Mouse (Mus musculus): ENCODE data around the gene Wasf3. TPM values are rescaled to one million over a fixed set of nuclear protein-coding genes. Genes with fewer than 3 reads are reported as not detected.
A peak's percentile ranks its signal among the peaks of the same experiment; 100 is the strongest.

Wasf3 gene
- polyA plus RNA-seq, 1 experiment from 2014 or later = 4.1 TPM

DNA sequence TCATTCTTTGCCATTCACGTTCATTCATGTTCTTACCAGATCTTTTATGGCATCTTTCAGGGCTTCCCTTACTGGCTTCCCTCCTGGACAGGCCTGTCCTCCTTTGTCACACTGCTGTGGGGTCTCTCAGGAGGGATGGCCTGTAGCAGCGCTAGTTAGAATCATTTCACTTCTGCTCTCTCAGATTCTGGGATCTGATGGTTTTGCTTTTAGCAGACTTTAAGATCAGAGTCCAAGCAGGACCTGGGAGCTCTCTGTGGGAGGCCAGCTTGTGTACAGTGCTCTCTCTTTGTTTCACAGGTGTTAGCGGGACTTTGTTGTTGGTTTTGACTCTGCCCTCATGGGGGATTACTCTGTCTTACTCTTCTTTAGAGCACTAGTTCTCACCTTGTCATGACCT is 23.0 kb downstream of the Wasf3 start:
- 63% methylated on average over 3 of the region's 3 CpGs for WGBS
- no peak for DNase-seq (ENCODE audit: low spot score)
- no peaks in the 10 kb centered on the region for H3K27me3 ChIP-seq (ENCODE audit: low read depth, poor library complexity, severe bottlenecking)

DNA sequence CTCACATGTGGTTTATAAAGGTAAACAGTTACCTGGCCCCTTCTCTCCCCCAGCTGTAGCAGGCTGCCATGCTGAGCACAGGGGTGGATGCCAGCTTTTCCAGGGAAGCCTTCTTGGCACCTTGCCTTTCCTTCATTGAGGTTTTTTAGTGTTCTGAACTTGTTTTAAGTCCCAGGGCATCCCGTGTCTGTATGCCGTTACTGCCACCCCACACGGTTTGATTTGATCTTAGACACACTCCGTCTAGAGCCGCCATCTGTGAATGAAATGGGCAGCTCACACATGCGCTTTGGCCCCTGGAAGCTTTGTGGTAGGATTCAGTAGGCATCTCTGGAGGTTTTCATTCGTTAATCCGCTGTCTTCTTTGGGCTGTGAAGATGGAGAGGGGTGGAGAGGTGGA is 23.8 kb downstream of the Wasf3 start:
- Histone ChIP-seq H3K36me3 (no peaks in the 10 kb centered on the region), H3K4me1 (peaks cover 19% of the 10 kb centered on the region; the same call in 1 of the 2 replicates), H3K27ac (no peak overlapping the region), H3K9me3 (replicated peaks) (no peaks in the 10 kb centered on the region), H3K4me3 (no peak overlapping the region), H3K27me3 (ENCODE audit: low read depth, poor library complexity, severe bottlenecking) (no peaks in the 10 kb centered on the region)
- 83% methylated on average over 8 of the region's 8 CpGs for WGBS
- no peak for DNase-seq (ENCODE audit: low spot score)

More for the DNA sequence above, 23.0 kb downstream of the Wasf3 start:
- Histone ChIP-seq H3K27ac (no peak overlapping the region), H3K9me3 (replicated peaks) (no peaks in the 10 kb centered on the region), H3K4me3 (no peak overlapping the region), H3K4me1 (peaks cover 17% of the 10 kb centered on the region; the same call in 1 of the 2 replicates), H3K36me3 (no peaks in the 10 kb centered on the region)

DNA sequence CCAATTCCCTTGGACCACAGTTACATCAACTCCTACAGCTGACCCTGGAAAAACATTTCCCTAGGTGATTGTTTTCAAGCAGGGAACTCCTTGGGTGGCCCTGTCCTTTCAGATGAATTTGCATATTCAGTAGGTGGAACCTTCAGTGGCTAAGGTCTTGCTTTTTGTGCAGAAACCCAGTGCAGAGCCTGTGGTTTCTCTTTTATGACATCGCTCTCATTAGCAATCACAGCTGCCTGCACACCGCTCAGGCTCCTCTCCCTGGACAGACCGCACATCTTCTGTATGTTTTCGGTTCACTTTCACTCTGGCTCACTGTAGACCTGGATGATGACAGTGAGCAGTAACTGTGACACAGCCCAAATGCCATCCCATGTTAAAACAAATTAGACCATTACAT is 26.0 kb downstream of the Wasf3 start:
- no peak overlapping the region for H3K27ac ChIP-seq
- H3K36me3 ChIP-seq = no peaks in the 10 kb centered on the region
- peaks cover 19% of the 10 kb centered on the region; the same call in 1 of the 2 replicates for H3K4me1 ChIP-seq
- no peaks in the 10 kb centered on the region for H3K27me3 ChIP-seq (ENCODE audit: low read depth, poor library complexity, severe bottlenecking)
- 95% methylated on average over 4 of the region's 4 CpGs for WGBS
- no peak overlapping the region for H3K4me3 ChIP-seq
- H3K9me3 ChIP-seq (replicated peaks) = no peaks in the 10 kb centered on the region
- DNase-seq (ENCODE audit: low spot score) = no peak

DNA sequence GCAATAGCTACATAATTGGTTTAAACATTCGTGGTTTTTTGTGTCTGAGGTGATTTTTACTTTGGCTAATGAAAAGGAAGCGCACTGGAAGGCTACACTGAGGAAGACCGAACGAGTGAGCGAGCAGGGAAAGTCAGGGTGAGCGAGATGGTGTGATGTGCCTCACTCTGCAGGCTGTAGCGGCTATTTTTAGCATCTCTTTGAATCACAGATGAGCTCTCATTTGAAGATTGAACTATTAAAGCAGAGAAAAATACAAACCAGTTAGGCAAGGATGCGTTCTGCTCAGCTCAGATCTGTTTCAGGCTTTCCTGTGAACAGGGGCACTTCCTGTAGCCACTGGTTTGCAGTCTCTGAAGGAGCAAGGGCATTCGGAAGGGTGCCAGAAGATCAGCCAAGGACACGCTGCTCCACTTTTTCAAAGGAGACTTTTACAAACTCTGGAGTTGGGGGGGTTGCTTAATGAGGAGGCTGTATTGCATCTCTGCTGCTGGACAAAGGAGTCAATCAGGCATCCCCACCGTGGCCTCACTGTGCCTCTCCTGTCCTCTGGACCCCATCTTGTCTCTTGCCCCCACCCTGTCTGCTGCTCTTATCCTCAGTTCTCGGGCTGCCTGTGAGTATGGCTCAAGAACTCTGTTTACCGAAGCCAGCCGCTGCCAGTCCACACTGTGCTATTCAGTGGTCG is 28.1 kb downstream of the Wasf3 start:
- Histone ChIP-seq H3K27me3 (ENCODE audit: low read depth, poor library complexity, severe bottlenecking) (no peaks in the 10 kb centered on the region), H3K9me3 (replicated peaks) (no peaks in the 10 kb centered on the region), H3K27ac (no peak overlapping the region), H3K4me3 (no peak overlapping the region), H3K36me3 (no peaks in the 10 kb centered on the region), H3K4me1 (peaks cover 22% of the 10 kb centered on the region; the same call in 1 of the 2 replicates)
- 88% methylated on average over 15 of the region's 15 CpGs for WGBS
- no peak for DNase-seq (ENCODE audit: low spot score)

DNA sequence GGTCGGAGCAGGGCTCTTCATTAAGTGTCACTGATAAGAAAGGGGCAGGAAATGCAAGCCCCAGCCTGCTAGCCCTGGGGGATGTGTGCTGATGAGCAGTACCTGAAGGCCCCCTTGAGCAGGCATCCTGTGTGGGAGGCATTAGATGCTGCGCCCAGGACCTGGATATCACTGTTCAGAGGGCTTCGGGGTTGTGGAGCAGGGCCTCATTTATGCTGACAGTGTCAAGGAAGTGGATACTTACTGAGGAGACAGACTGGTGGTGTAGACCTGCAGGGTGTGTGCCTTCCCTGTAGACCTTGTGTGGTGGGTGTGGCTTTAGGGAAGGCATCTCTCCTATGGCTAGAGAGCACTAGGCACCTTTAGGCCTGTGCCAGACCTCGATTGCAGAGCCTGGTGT is 29.8 kb downstream of the Wasf3 start:
- H3K9me3 ChIP-seq (replicated peaks) = no peaks in the 10 kb centered on the region
- H3K4me1 ChIP-seq = peaks cover 14% of the 10 kb centered on the region; the same call in 1 of the 2 replicates
- no peak for DNase-seq (ENCODE audit: low spot score)
- H3K27me3 ChIP-seq (ENCODE audit: low read depth, poor library complexity, severe bottlenecking) = no peaks in the 10 kb centered on the region
- no peak overlapping the region for H3K4me3 ChIP-seq
- WGBS = 82% methylated on average over 4 of the region's 4 CpGs
- H3K27ac ChIP-seq = no peak overlapping the region
- H3K36me3 ChIP-seq = no peaks in the 10 kb centered on the region

DNA sequence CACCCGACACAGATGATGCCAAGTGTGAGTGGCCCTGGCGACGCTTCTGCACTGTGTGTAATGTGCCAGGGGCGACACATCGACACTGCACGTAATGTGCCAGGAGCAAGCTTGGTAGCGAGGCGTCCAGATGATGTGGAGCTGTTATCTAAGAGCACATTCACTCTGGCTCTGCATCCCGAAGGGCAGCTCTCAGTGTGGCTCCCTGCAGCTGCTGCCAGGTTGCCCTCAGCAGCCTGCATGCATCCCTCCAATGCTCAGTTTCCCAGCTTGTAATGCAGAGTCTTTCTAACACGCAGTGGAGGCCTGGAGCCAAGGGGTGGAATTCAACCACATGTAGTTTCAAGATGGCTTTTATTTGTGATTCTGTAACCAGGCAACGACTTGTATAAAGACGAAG is 30.4 kb downstream of the Wasf3 start:
- H3K4me3 ChIP-seq = no peak overlapping the region
- H3K9me3 ChIP-seq (replicated peaks) = no peaks in the 10 kb centered on the region
- H3K27ac ChIP-seq = no peak overlapping the region
- H3K27me3 ChIP-seq (ENCODE audit: low read depth, poor library complexity, severe bottlenecking) = no peaks in the 10 kb centered on the region
- H3K4me1 ChIP-seq = peaks cover 14% of the 10 kb centered on the region; the same call in 1 of the 2 replicates
- DNase-seq (ENCODE audit: low spot score) = no peak
- H3K36me3 ChIP-seq = no peaks in the 10 kb centered on the region
- 90% methylated on average over 12 of the region's 12 CpGs for WGBS

DNA sequence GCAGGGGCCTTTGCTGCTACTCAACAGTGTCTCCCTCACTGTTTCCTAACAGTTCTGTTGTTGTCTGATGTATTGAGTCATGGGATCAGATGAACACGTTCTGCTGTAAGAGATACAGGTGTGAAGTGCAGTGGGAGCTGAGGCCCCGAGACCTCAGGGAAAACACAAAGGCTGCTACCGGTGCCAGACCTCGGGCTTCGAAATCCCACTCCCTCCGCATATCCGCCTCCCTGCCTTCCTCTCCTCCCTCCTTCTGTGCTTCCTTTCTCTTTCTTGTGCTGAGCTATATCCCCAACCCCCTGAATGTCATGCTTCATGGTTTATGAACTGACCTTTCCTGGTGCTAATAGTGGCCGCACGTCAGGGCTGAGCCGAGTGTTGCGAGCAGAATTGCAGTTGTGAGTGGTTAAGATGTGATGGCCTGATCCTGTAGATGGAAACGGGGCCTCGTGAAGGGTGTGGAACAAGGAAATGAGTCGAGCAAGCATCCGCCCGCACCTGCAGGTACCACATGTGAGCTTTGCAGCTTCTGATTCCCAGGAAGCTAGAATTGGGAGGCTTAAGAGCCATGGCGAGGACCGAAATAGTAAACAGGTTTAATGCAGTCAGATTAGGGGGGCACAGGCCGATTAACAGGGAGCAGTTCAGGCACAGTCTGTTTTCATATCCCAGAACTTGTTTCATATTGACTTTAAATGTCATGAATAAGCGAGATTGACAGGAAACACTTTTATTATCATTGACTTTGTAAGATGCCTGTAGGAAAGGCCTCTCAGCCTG is 31.7 kb downstream of the Wasf3 start:
- no peaks in the 10 kb centered on the region for H3K9me3 ChIP-seq (replicated peaks)
- no peak overlapping the region for H3K27ac ChIP-seq
- H3K36me3 ChIP-seq = no peaks in the 10 kb centered on the region
- WGBS = 71% methylated on average over 20 of the region's 20 CpGs
- H3K27me3 ChIP-seq (ENCODE audit: low read depth, poor library complexity, severe bottlenecking) = no peaks in the 10 kb centered on the region
- peaks cover 10% of the 10 kb centered on the region; the same call in 1 of the 2 replicates for H3K4me1 ChIP-seq
- H3K4me3 ChIP-seq = no peak overlapping the region
- peak; percentile 27 for DNase-seq (ENCODE audit: low spot score)

DNA sequence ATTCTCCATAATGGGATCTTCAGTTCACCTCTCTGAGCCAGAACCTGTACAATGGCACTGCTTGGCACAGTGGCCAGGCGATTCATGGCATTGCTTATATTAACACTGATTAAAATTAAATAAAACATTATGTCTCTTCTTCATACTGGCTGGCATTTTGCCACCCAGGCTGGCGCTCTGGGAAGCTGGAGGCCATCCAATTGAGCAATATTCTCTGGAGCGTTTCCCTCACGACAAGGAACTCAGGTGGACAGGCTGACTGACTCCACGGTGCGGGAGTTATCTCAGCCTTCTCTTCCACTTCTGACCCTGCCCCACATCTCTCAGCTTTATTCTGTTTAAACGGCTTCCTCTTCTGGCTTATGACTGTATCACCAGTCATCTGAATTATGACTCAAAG is 33.3 kb downstream of the Wasf3 start:
- Histone ChIP-seq H3K4me3 (no peak overlapping the region), H3K27me3 (ENCODE audit: low read depth, poor library complexity, severe bottlenecking) (no peaks in the 10 kb centered on the region), H3K27ac (no peak overlapping the region), H3K36me3 (no peaks in the 10 kb centered on the region), H3K4me1 (peaks cover 8% of the 10 kb centered on the region; the same call in 1 of the 2 replicates), H3K9me3 (replicated peaks) (no peaks in the 10 kb centered on the region)
- WGBS = 92% methylated on average over 7 of the region's 7 CpGs
- DNase-seq (ENCODE audit: low spot score) = peak; percentile 11

DNA sequence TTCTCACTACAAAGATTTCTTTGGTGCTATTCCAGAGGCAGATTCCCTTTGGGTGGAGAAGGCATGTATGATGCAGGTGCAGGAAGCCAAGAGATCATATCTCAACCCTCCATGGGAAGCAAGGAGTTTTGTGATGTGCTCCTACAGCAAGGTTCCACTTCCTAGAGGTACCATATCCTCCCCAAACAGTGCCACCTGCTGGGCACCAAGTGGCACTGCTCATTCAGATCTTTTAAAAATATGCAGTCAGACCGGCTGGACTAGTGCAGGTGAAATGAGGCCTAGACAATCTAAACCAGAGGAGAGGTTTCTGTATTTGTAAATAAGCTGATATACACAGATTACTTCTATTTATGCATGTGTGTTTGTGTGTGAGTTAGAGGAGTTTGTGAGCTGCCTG is 35.3 kb downstream of the Wasf3 start:
- Histone ChIP-seq H3K27me3 (ENCODE audit: low read depth, poor library complexity, severe bottlenecking) (no peaks in the 10 kb centered on the region), H3K9me3 (replicated peaks) (no peaks in the 10 kb centered on the region), H3K4me3 (no peak overlapping the region), H3K27ac (no peak overlapping the region), H3K4me1 (peaks cover 8% of the 10 kb centered on the region; the same call in 1 of the 2 replicates), H3K36me3 (no peaks in the 10 kb centered on the region)
- 74% methylated on average over 1 of the region's 1 CpGs for WGBS
- peak; percentile 57 for DNase-seq (ENCODE audit: low spot score)

DNA sequence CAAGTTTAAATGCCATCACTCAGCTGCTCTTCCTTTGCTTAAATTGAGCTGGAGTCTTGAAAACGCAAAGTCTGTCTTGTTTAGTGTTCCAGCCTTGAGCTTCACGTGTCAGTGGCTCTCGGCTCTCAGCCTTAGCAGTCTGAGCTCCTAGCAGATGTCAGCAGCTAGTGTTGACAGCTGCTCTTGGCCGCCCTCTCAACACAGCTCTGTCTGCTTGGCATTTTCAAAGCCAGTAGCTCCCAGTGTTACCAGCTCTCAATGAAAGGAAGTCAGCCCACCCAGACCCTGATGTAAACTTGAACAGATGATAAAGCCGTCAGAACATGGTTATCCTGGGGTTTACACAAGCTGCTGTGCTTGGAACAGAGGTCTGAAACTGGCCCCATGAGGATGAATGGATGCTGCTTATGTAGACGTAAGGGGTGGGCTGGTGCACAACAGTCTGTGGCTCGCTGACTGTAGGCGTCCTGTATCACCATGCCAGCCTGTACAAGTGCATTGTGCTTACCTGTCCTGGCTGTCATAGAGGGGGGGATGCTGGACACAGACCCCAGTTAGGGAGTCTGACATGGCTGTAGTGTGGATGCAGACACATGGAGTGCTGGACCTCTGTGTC is 40.0 kb downstream of the Wasf3 start:
- Histone ChIP-seq H3K9me3 (replicated peaks) (no peaks in the 10 kb centered on the region), H3K36me3 (no peaks in the 10 kb centered on the region), H3K4me1 (no peaks in the 10 kb centered on the region), H3K4me3 (no peak overlapping the region), H3K27ac (no peak overlapping the region), H3K27me3 (ENCODE audit: low read depth, poor library complexity, severe bottlenecking) (no peaks in the 10 kb centered on the region)
- 86% methylated on average over 8 of the region's 8 CpGs for WGBS
- no peak for DNase-seq (ENCODE audit: low spot score)

DNA sequence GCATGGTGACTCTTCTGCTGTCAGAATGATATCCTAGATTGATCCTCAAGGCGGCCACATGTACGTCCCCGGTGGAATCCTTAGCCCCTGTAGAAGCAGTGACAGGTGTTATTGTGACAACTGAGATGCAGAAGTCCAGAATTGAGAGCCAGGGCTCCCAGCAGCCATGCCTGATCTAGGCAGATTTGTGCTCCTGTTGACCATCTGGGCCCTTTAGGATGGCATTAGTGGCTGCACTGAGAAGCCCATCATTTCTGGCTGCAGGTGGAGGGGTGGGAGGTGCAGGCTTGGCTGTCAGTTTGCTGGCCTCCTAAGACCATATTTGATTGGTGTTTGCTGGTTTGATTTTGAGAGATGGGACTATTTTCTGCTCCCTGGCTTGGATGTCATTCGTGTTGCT is 40.9 kb downstream of the Wasf3 start:
- Histone ChIP-seq H3K9me3 (replicated peaks) (no peaks in the 10 kb centered on the region), H3K36me3 (no peaks in the 10 kb centered on the region), H3K27me3 (ENCODE audit: low read depth, poor library complexity, severe bottlenecking) (no peaks in the 10 kb centered on the region), H3K4me3 (no peak overlapping the region), H3K27ac (no peak overlapping the region), H3K4me1 (no peaks in the 10 kb centered on the region)
- peak; percentile 21 for DNase-seq (ENCODE audit: low spot score)
- 93% methylated on average over 4 of the region's 4 CpGs for WGBS

DNA sequence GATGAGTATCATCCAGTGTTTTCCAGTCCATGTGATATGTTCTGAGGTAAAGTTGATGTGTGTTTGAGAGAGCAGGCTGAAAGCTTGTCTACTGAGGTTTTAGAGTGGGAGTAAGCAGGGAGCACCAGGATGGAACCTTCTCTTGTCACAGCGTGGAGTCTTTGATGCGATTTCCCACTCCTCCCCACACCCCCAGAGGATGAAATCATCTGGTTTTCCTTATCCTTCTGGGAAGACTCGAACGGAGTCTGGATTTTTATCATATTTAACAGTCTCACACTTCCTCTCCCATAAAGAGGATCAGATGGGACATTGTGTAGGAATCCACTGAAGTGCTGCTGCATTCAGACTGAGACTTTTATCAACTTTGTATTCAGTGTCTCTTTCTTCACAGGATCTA is 43.3 kb downstream of the Wasf3 start:
- Histone ChIP-seq H3K27me3 (ENCODE audit: low read depth, poor library complexity, severe bottlenecking) (no peaks in the 10 kb centered on the region), H3K36me3 (no peaks in the 10 kb centered on the region), H3K27ac (no peak overlapping the region), H3K4me3 (no peak overlapping the region), H3K4me1 (no peaks in the 10 kb centered on the region), H3K9me3 (replicated peaks) (no peaks in the 10 kb centered on the region)
- DNase-seq (ENCODE audit: low spot score) = no peak
- 82% methylated on average over 4 of the region's 4 CpGs for WGBS

DNA sequence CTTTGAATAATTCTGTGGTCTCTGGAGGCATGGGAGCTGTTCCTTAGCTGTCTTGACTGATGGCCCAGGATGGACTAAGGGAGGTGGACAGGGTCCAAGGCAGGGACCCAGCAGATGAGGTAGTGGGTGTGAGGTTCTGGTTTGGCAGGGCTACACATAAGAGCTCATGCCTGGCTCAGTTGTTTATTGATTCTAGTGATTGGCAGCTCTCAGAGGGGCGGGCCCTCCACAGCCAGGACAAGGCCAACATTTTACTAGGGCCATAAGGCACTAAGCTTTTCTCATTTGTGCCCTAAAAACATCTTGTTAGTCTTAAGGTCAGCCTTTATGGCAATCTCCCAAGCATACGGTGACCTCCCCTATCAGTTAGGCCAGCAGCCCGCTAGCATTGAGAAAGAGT is 47.0 kb downstream of the Wasf3 start:
- no peaks in the 10 kb centered on the region for H3K9me3 ChIP-seq (replicated peaks)
- H3K27ac ChIP-seq = no peak overlapping the region
- H3K36me3 ChIP-seq = peaks cover 1% of the 10 kb centered on the region; the same call in 1 of the 2 replicates
- H3K4me1 ChIP-seq = no peaks in the 10 kb centered on the region
- H3K27me3 ChIP-seq (ENCODE audit: low read depth, poor library complexity, severe bottlenecking) = no peaks in the 10 kb centered on the region
- H3K4me3 ChIP-seq = no peak overlapping the region
- DNase-seq (ENCODE audit: low spot score) = no peak
- 88% methylated on average over 3 of the region's 3 CpGs for WGBS

Measured in limb, embryonic 10.5 days (tissue).